ENCODE assay signal across 8 mouse cellular contexts in genomic region chr7:83883276-83884020, GRCm38 (mm10). TPM values are rescaled to one million over a fixed set of nuclear protein-coding genes. Genes with fewer than 3 reads are reported as not detected.
A peak's percentile ranks its signal among the peaks of the same experiment; 100 is the strongest.
DNase-seq lines count a peak whose midpoint lies in the region; ATAC-seq and TF ChIP-seq lines count a peak whose summit lies in the region.

No protein-coding gene starts in this region.

- ATAC-seq in embryonic facial prominence, embryonic 11.5 days (replicated peaks; ENCODE audit: insufficient number of reproducible peaks, low FRiP score, low TSS enrichment, low read depth): peak; percentile 51
- peak; percentile 83 for ATAC-seq in intestine, postnatal 0 days
- ATAC-seq in midbrain, postnatal 0 days (ENCODE audit: low FRiP score): peak; percentile 72

- H3K27ac ChIP-seq in embryonic facial prominence, embryonic 11.5 days (replicated peaks; ENCODE audit: low read depth, low read length): peak overlapping the region; percentile 94
- H3K27ac ChIP-seq in intestine, postnatal 0 days (ENCODE audit: low read depth, low read length): peak overlapping the region; percentile 99
- peak overlapping the region; percentile 91 for H3K27ac ChIP-seq in midbrain, postnatal 0 days (ENCODE audit: low read depth, low read length)
- H3K27ac ChIP-seq in spleen, adult 2 months (ENCODE audit: insufficient read depth, low read length): peak overlapping the region; percentile 87

- no peaks in the 10 kb centered on the region for H3K9me3 ChIP-seq in embryonic facial prominence, embryonic 11.5 days (replicated peaks; ENCODE audit: control insufficient read depth, low read length)
- H3K9me3 ChIP-seq in intestine, postnatal 0 days (ENCODE audit: control insufficient read depth): no peaks in the 10 kb centered on the region
- H3K9me3 ChIP-seq in midbrain, postnatal 0 days (ENCODE audit: low read length): no peaks in the 10 kb centered on the region

- no peaks in the 10 kb centered on the region for H3K27me3 ChIP-seq in embryonic facial prominence, embryonic 11.5 days (ENCODE audit: control insufficient read depth, insufficient read depth, low read length)
- no peaks in the 10 kb centered on the region for H3K27me3 ChIP-seq in intestine, postnatal 0 days (replicated peaks; ENCODE audit: control insufficient read depth, insufficient read depth, low read length)
- no peaks in the 10 kb centered on the region for H3K27me3 ChIP-seq in midbrain, postnatal 0 days (ENCODE audit: insufficient read depth, low read length)
- H3K27me3 ChIP-seq in spleen, adult 2 months (ENCODE audit: control insufficient read depth, insufficient read depth, low read length): no peaks in the 10 kb centered on the region

- no peak for TF ChIP-seq CTCF in intestine, postnatal 0 days (IDR thresholded peaks at IDR 0.05; ENCODE audit: low read depth)
- no peak for TF ChIP-seq CTCF in midbrain, postnatal 0 days (IDR thresholded peaks at IDR 0.05)
- no peak for TF ChIP-seq CTCF in spleen, adult 2 months (IDR thresholded peaks at IDR 0.05; ENCODE audit: extremely low read depth, insufficient read depth, insufficient read length, insufficient replicate concordance)

- peaks cover 11% of the 10 kb centered on the region for H3K4me1 ChIP-seq in embryonic facial prominence, embryonic 11.5 days (ENCODE audit: control insufficient read depth, insufficient read depth, low read length)
- H3K4me1 ChIP-seq in intestine, postnatal 0 days (replicated peaks; ENCODE audit: control insufficient read depth, insufficient read depth, low read length): peaks cover 15% of the 10 kb centered on the region
- H3K4me1 ChIP-seq in midbrain, postnatal 0 days (ENCODE audit: insufficient read depth, low read length): peaks cover 24% of the 10 kb centered on the region
- peaks cover 8% of the 10 kb centered on the region for H3K4me1 ChIP-seq in spleen, adult 2 months (ENCODE audit: control insufficient read depth, insufficient read depth, insufficient read length)

- peak overlapping the region; percentile 90 for H3K4me3 ChIP-seq in embryonic facial prominence, embryonic 11.5 days (ENCODE audit: low read depth, low read length)
- H3K4me3 ChIP-seq in intestine, postnatal 0 days (ENCODE audit: low read depth, low read length): peak overlapping the region; percentile 75
- peak overlapping the region; percentile 84 for H3K4me3 ChIP-seq in midbrain, postnatal 0 days (ENCODE audit: low read depth, low read length)
- H3K4me3 ChIP-seq in spleen, adult 2 months (ENCODE audit: extremely low read depth, insufficient read depth, insufficient read length): peak overlapping the region; percentile 82

- DNase-seq in cerebellum, adult 11-12 months: peak; percentile 52
- no peak for DNase-seq in cerebellum, adult 9-10 months
- peak; percentile 74 for DNase-seq in embryonic facial prominence, embryonic 11.5 days (ENCODE audit: low spot score)
- peak; percentile 99 for DNase-seq in heart, adult 11 months
- peak; percentile 90 for DNase-seq in liver
- peak; percentile 71 for DNase-seq in midbrain, postnatal 0 days (ENCODE audit: low spot score)
- DNase-seq in spleen, adult 2 months (ENCODE audit: low read depth in 1 of 2, low spot score in 2 of 2): peak; percentile 15 to 60

- peak overlapping the region; percentile 88 for H3K4me2 ChIP-seq in embryonic facial prominence, embryonic 11.5 days (ENCODE audit: low read depth, low read length)
- peak overlapping the region; percentile 95 for H3K4me2 ChIP-seq in intestine, postnatal 0 days (replicated peaks; ENCODE audit: low read depth)
- H3K4me2 ChIP-seq in midbrain, postnatal 0 days (ENCODE audit: low read depth, low read length, poor library complexity, severe bottlenecking): peak overlapping the region; percentile 77

- TF ChIP-seq POLR2A in spleen, adult 2 months (IDR thresholded peaks at IDR 0.05; ENCODE audit: low read depth, low read length): no peak

- peak overlapping the region; percentile 91 for H3K9ac ChIP-seq in embryonic facial prominence, embryonic 11.5 days (replicated peaks; ENCODE audit: low read length)
- peak overlapping the region; percentile 94 for H3K9ac ChIP-seq in intestine, postnatal 0 days (ENCODE audit: low read depth, low read length)
- peak overlapping the region; percentile 89 for H3K9ac ChIP-seq in midbrain, postnatal 0 days (replicated peaks; ENCODE audit: low read length, poor library complexity, severe bottlenecking)

- H3K36me3 ChIP-seq in embryonic facial prominence, embryonic 11.5 days (replicated peaks; ENCODE audit: control insufficient read depth, insufficient read depth, low read depth, low read length): no peaks in the 10 kb centered on the region
- H3K36me3 ChIP-seq in intestine, postnatal 0 days (ENCODE audit: control insufficient read depth, insufficient read depth): peaks cover 8% of the 10 kb centered on the region; the same call in 1 of the 2 replicates
- H3K36me3 ChIP-seq in midbrain, postnatal 0 days (ENCODE audit: insufficient read depth, low read length): no peaks in the 10 kb centered on the region
- H3K36me3 ChIP-seq in spleen, adult 2 months (ENCODE audit: control insufficient read depth, insufficient read depth, low read length): no peaks in the 10 kb centered on the region; the same call in 1 of the 2 replicates

- under 1% methylated on average over 85 of the region's 91 CpGs for WGBS in embryonic facial prominence, embryonic 11.5 days
- 0% methylated on average over 68 of the region's 91 CpGs for WGBS in intestine, postnatal 0 days
- under 1% methylated on average over 54 of the region's 91 CpGs for WGBS in midbrain, postnatal 0 days
- under 1% methylated on average over 84 of the region's 91 CpGs for WGBS in spleen, adult 2 months

RNA-seq across cellular contexts. Expression of gene Tlnrd1, which starts 0.7 kb away (rescaled TPM):
- 20.7 and 21.4 TPM in 2 replicates for polyA plus RNA-seq in embryonic facial prominence, embryonic 11.5 days (2014; fragmentation: Nextera tagmentation; extraction: Ambion mirVana)
- polyA plus RNA-seq in intestine, postnatal 0 days (2015; fragmentation: Nextera tagmentation; extraction: Ambion mirVana): 11.8 and 12.0 TPM in 2 replicates
- total RNA-seq in midbrain, postnatal 0 days (2014; rRNA removed): 49.8 and 54.9 TPM in 2 replicates
- polyA plus RNA-seq in midbrain, postnatal 0 days (2015; fragmentation: Nextera tagmentation; extraction: Ambion mirVana): 9.5 and 10.7 TPM in 2 replicates
- polyA plus RNA-seq in spleen, adult 2 months (2012; rRNA removed): 23.5 and 38.9 TPM in 2 replicates

RNA-seq across cellular contexts. Expression of gene Mesd, which starts 0.8 kb away (rescaled TPM):
- polyA plus RNA-seq in embryonic facial prominence, embryonic 11.5 days (2014; fragmentation: Nextera tagmentation; extraction: Ambion mirVana): 98.5 and 104 TPM in 2 replicates
- polyA plus RNA-seq in intestine, postnatal 0 days (2015; fragmentation: Nextera tagmentation; extraction: Ambion mirVana): 53.6 and 55.0 TPM in 2 replicates
- total RNA-seq in midbrain, postnatal 0 days (2014; rRNA removed): 26.0 and 50.2 TPM in 2 replicates
- polyA plus RNA-seq in midbrain, postnatal 0 days (2015; fragmentation: Nextera tagmentation; extraction: Ambion mirVana): 69.1 and 75.0 TPM in 2 replicates
- 5.4 and 6.2 TPM in 2 replicates for polyA plus RNA-seq in spleen, adult 2 months (2012; rRNA removed)
